Mouse (Mus musculus) heart, embryonic 10.5 days (tissue): ENCODE data around the gene Plscr5. TPM values are rescaled to one million over a fixed set of nuclear protein-coding genes. Genes with fewer than 3 reads are reported as not detected.

Experiments
- DNase-seq: peaks from one replicate; pipeline ENCODE4 v3.0.0-alpha.2; 2017; ENCODE audit warnings: low spot score
- H3K27ac ChIP-seq: fragments of 300-500 bp; sonication (generic); 2 replicates; pipeline ENCODE4 v1.5.1; 2016; ENCODE audit warnings: mild to moderate bottlenecking
- H3K27me3 ChIP-seq: fragments of 300-500 bp; sonication (generic); 2 replicates; pipeline ENCODE4 v1.6.1; 2016; ENCODE audit warnings: mild to moderate bottlenecking; ENCODE audit not compliant: poor library complexity, insufficient read depth, severe bottlenecking
- H3K36me3 ChIP-seq: fragments of 300-500 bp; sonication (generic); 2 replicates; pipeline ENCODE4 v1.6.1; 2016; ENCODE audit warnings: mild to moderate bottlenecking, moderate library complexity
- H3K4me1 ChIP-seq: fragments of 300-500 bp; sonication (generic); 2 replicates; pipeline ENCODE4 v1.6.1; 2016; ENCODE audit warnings: mild to moderate bottlenecking
- H3K4me3 ChIP-seq: fragments of 300-500 bp; sonication (generic); 2 replicates; pipeline ENCODE4 v1.5.1; 2016; ENCODE audit warnings: mild to moderate bottlenecking, moderate library complexity
- H3K9me3 ChIP-seq: fragments of 300-500 bp; sonication (generic); 2 replicates; pipeline ENCODE4 v1.6.1; 2016; ENCODE audit warnings: mild to moderate bottlenecking, moderate library complexity
- WGBS: fragments of 180-500 bp; shearing (Covaris S2); methylation state at CpG from one replicate; pipeline ENCODE4 v1.1.7; 2016; 5-methylcytosine and 5-hydroxymethylcytosine counted together
- polyA plus RNA-seq: library from polyadenylated mRNA; unstranded; fragments of >200 nt; fragmentation: Nextera tagmentation; extraction: Ambion mirVana; gene quantifications from 2 replicates; pipeline ENCODE4 v1.2.1, GENCODE M21; 2016

Gene Plscr5
- polyA plus RNA-seq, 1 experiment from 2014 or later, result not detected

DNA sequence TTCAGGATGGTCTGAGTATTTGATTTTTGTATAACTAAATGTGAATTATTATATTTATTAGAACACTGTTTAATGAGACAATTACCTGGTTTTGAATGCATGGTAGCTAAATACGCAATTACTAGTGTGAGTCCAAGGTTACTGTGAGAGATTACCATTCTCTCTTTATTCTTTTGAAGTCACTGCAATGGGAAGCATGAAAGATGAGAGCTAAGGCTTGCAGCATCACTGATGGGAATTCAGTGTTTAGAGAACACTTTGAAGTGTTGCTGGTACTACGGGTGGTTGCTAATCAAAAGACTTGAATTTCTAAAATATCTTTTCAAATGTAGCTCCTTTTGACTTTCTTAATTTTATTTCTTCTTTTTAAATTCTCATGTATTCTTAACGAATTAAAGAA, 17.1 kb downstream of the Plscr5 start:
- H3K27me3 ChIP-seq, result no peaks in the 10 kb centered on the region

DNA sequence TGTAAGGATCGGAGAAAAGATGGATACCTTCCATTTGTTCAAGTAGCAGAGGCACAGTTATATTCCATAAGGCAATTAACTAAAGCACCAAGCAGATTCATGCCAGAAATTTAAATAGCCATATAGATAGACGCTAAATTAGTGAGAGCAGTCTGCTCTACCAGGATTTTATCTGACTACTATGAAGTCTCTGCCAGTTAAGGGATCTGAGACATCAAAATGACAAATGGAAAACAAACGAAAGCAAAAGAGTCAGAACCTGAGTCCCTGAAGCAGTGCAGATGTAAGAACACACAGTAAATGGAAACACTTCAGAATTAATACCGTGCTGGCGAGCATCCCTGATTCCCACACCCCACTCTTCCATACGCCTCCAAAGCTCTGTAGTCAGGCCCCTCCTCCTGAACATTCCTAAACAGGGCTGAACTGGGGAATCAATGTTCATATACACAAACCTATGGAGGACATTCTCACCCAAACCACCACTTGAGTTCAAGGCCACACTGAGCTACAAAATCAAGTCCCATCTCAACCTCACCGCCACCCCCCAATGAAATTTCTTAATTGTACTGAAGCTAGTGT, 17.7 kb downstream of the Plscr5 start:
- H3K9me3 ChIP-seq, result no peaks in the 10 kb centered on the region
- no peaks in the 10 kb centered on the region for H3K36me3 ChIP-seq
- DNase-seq, result no peak
- no peaks in the 10 kb centered on the region for H3K27me3 ChIP-seq
- 84% methylated on average over 7 of the region's 7 CpGs for WGBS
- H3K4me3 ChIP-seq, result no peak overlapping the region
- H3K4me1 ChIP-seq, result no peaks in the 10 kb centered on the region
- H3K27ac ChIP-seq, result no peak overlapping the region

More for the DNA sequence above, 17.1 kb downstream of the Plscr5 start:
- H3K9me3 ChIP-seq, result no peaks in the 10 kb centered on the region
- H3K4me3 ChIP-seq, result no peak overlapping the region
- WGBS, result 78% methylated on average over 3 of the region's 3 CpGs
- no peak overlapping the region for H3K27ac ChIP-seq
- H3K4me1 ChIP-seq, result no peaks in the 10 kb centered on the region
- no peak for DNase-seq
- H3K36me3 ChIP-seq, result no peaks in the 10 kb centered on the region

DNA sequence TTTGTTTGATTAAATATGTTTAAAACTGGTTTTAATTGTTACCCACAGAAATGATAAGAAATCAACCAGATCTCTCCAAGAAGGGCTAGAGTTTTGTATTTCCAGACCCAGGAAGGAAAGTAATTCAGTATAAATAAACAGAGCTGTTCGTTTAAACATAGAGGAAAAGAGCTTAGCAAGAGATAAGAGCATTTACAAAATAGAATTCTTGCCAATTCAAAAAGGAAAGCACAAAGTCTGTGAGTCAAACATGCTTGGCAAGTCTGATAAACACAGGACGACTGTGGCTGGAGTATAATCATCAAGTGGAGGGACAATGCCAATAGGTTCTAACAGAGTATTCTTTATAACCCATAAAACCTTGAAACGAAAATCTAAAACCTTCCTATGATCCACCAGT, 18.3 kb downstream of the Plscr5 start:
- Histone ChIP-seq H3K27ac (no peak overlapping the region), H3K36me3 (no peaks in the 10 kb centered on the region), H3K27me3 (no peaks in the 10 kb centered on the region), H3K4me3 (no peak overlapping the region), H3K4me1 (no peaks in the 10 kb centered on the region), H3K9me3 (no peaks in the 10 kb centered on the region)
- WGBS, result 46% methylated on average over 3 of the region's 3 CpGs
- no peak for DNase-seq

DNA sequence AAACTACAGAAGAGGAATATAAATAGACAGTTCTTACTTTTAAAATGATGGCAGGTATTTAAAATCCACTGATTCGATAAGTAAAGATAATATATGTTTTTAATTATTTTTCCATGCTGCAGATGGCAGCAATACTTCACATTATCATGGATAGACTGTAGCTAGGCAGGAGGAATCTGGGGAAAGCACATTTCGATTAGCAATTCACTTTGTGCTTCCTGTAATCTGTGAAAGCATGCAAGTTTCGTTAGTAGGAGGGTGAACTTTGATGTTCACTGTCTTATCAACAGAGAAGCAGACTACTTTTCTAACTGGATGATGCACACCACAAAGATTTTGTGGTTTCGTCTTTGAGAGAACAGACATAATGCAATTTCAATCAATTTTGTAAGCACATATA, 24.7 kb downstream of the Plscr5 start:
- Histone ChIP-seq H3K4me3 (no peak overlapping the region), H3K36me3 (no peaks in the 10 kb centered on the region), H3K27me3 (no peaks in the 10 kb centered on the region), H3K27ac (no peak overlapping the region), H3K4me1 (no peaks in the 10 kb centered on the region), H3K9me3 (no peaks in the 10 kb centered on the region)
- WGBS, result 64% methylated on average over 4 of the region's 4 CpGs
- DNase-seq, result no peak

DNA sequence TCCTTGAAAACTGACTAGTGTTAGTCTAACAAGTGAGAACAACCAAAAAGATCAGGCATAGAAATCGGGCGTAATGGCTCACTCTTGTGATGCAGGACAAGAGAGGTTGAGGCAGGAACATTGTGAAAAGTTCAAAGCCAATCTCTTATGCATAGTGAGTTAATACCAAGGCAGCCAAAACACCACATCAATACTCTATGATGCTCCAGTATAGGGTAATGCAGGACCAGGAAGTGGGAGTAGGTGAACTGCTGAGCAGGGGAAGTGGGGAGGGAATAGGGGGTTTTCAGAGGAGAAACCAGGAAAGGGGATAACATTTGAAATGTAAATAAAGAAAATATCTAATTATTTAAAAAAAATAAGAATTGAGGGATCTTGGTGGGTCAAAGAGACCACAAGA, 25.2 kb downstream of the Plscr5 start:
- no peak for DNase-seq
- Histone ChIP-seq H3K36me3 (no peaks in the 10 kb centered on the region), H3K27me3 (no peaks in the 10 kb centered on the region), H3K4me1 (no peaks in the 10 kb centered on the region), H3K9me3 (no peaks in the 10 kb centered on the region), H3K27ac (no peak overlapping the region), H3K4me3 (no peak overlapping the region)
- WGBS, result 82% methylated on average over 2 of the region's 2 CpGs

DNA sequence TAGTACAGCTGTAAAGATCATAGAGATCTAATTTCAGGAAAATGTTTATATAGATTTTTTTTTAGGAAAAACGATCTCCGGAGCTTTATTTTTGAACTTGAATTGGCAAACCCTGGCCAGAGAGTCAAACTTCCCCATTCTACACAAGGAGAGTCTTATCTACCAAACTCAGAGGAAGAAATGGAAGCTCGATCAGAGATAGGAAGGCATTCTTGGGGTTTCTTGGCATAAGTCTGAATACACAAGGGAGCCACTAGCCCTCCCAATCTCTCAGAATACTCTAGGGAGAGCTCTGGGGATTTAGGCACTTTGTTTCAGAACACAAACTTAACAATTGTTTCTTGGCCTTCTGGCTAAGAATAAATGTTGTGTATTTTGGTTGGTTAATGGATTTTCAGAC, 27.4 kb downstream of the Plscr5 start:
- Histone ChIP-seq H3K27ac (no peak overlapping the region), H3K27me3 (no peaks in the 10 kb centered on the region), H3K4me3 (no peak overlapping the region), H3K4me1 (no peaks in the 10 kb centered on the region), H3K9me3 (no peaks in the 10 kb centered on the region), H3K36me3 (no peaks in the 10 kb centered on the region)
- 69% methylated on average over 3 of the region's 3 CpGs for WGBS
- DNase-seq, result no peak

DNA sequence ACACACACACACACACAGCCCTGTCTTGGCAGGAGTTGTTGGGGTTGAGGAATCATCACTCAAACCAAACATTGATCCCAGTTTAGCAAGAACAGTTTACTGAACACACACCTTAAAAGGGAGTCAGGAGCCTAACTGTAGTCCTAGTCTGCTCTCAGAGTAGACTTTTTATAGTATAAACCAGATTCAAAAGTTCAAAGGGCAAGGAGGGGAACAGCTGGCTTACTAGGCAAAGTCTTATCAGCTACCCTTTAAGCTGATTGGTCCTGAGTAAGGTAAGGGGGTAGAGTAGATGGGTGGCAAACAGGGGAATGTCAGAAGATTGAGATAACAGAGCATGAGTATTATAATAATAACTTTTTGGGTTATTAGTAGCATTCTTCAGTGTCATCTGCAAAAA, 28.7 kb downstream of the Plscr5 start:
- Histone ChIP-seq H3K9me3 (no peaks in the 10 kb centered on the region), H3K36me3 (no peaks in the 10 kb centered on the region), H3K27ac (no peak overlapping the region), H3K27me3 (no peaks in the 10 kb centered on the region), H3K4me3 (no peak overlapping the region), H3K4me1 (no peaks in the 10 kb centered on the region)
- no peak for DNase-seq

DNA sequence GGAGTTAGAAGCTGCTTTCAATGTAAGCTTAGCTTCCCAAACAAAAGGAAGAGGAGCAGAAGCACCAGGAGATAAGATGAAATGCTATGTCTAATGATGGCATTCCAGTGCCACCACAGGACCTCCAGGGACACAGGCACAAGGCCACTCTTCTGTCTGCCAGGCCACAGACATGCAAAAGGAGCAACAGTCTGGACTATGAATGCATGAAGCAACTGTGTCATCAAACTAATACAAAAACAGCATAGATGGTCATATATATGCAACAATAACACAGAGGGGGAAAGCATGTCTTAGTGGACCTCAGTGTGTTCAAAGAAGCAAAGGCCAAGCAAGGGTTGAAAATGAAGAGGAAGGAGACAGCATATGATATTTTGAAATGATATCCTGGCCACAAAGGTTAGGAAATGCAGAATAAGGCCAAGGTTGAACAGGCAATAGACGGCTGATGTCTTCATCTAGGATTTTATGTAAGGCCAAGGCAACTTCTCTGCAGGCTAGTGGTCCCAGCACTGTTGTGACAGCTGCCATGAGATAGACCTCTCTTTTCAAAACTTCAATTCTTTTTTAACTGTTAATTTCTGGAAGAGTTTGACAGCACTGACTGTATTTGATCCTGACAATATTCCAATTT, 32.0 kb downstream of the Plscr5 start:
- Histone ChIP-seq H3K4me1 (no peaks in the 10 kb centered on the region), H3K27me3 (no peaks in the 10 kb centered on the region), H3K36me3 (no peaks in the 10 kb centered on the region), H3K4me3 (no peak overlapping the region), H3K9me3 (no peaks in the 10 kb centered on the region), H3K27ac (no peak overlapping the region)
- WGBS, result 93% methylated on average over 1 of the region's 1 CpGs
- no peak for DNase-seq

DNA sequence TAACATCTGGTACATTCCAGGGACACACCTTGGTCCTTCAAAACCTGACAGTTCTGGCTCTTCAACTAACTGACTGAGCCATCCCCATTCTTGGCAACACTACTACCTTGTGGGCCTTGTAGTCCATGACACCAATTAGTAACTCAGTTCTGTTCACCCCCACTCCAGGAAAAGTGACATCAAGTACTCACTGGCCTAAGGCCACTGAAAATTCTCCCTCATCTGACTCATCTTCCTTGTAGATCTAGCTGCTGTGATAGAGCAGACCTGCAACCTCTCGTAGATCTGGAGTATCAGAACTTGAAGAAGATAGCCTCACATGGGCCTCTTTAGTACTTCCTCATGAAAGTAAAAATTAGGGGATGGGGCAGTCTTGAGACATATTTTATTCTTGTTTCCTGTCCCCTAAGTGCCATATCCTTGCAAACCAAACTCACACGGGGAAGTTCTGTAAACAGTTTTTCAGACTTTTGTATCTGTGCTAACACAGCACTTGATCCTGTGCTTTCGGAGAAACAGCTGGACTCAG, 33.5 kb downstream of the Plscr5 start:
- Histone ChIP-seq H3K4me3 (no peak overlapping the region), H3K36me3 (no peaks in the 10 kb centered on the region), H3K4me1 (peaks cover 5% of the 10 kb centered on the region; the same call in 1 of the 2 replicates), H3K9me3 (no peaks in the 10 kb centered on the region), H3K27me3 (no peaks in the 10 kb centered on the region), H3K27ac (no peak overlapping the region)
- no peak for DNase-seq
- WGBS, result 85% methylated on average over 3 of the region's 3 CpGs

DNA sequence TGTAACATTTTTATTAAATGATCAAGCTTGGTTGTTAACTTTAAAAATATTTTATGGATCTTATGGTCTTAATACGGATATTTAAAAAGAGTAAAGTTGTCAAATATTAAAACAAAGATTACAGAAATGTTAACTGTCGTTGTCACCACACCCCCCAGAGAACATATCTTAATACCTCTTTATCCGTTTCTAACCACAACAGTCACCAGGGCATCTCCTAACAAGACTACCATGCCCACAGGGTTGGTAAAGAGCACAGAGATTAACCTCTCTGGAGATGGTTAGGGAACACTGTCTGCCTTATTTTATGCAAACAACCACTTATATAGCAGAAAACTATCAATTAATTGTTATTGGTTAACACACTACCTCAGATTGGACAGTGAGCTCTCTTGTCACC, 34.1 kb downstream of the Plscr5 start:
- WGBS, result 80% methylated on average over 3 of the region's 3 CpGs
- Histone ChIP-seq H3K9me3 (no peaks in the 10 kb centered on the region), H3K4me1 (peaks cover 5% of the 10 kb centered on the region; the same call in 1 of the 2 replicates), H3K27me3 (no peaks in the 10 kb centered on the region), H3K36me3 (no peaks in the 10 kb centered on the region), H3K27ac (no peak overlapping the region), H3K4me3 (no peak overlapping the region)
- no peak for DNase-seq

DNA sequence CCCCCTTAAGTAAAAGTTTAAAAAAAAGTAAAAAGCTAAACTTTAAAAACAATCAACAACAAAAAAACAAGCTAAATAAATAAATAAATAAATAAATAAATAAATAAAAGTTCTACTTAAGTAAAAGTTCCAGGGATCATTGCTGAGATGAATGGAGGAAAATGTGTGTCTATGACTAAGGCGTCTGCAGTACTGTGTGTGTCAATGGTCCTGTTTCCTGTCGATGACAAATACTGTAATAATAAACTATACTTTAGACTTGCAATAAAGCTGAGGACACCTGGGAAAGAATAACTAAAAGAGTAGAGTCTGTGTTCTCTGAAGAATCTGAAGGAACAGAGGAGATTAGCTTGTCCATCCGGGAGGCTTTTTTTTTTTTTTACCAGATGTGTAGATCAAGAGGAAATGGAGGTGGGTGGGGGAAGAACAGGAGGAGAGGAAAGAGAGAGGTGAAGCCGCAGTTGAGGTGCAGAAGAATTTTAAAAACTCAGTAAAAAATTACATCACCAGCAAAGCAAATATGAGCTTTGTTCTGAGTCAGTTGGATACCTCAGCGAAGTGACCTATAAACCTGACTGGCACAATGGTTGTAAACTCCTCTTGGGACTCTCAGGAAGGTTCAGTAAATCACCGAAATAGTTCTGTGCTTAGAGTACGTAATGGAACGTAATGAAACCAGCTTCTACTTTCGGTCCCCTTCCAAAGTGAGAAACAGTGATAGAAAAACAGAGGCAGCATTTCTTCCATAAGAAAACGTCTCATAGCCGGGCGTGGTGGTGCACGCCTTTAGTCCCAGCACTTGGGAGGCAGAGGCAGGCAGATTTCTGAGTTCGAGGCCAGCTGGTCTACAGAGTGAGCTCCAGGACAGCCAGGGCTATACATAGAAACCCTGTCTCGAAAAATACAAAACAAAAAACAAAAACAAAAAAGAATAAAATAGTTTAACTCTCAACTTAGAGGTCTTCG, 36.4 kb downstream of the Plscr5 start:
- H3K27me3 ChIP-seq, result no peaks in the 10 kb centered on the region
- H3K4me1 ChIP-seq, result peaks cover 5% of the 10 kb centered on the region; the same call in 1 of the 2 replicates
- H3K36me3 ChIP-seq, result no peaks in the 10 kb centered on the region
- 89% methylated on average over 16 of the region's 16 CpGs for WGBS
- no peak for DNase-seq
- H3K9me3 ChIP-seq, result no peaks in the 10 kb centered on the region
- H3K27ac ChIP-seq, result no peak overlapping the region
- no peak overlapping the region for H3K4me3 ChIP-seq

DNA sequence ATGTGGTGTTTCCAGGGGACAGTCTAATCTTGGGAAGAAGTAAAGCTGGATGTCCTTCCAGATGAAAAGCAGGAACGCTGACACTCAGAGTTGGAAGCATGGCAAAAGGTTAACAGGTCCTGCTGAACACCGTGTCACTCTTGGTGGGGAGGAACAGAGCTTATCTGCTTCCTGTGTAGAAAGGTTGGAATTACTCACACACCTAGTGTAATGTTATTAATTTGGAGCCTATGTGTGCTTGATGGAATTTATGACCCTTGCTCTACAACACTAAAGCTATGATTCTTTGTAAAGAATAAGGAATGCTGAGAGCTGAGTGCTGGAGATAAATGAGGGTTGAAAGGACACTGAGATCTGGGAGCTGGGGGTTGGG, 37.1 kb downstream of the Plscr5 start:
- peaks cover 5% of the 10 kb centered on the region; the same call in 1 of the 2 replicates for H3K4me1 ChIP-seq
- no peak overlapping the region for H3K4me3 ChIP-seq
- H3K36me3 ChIP-seq, result no peaks in the 10 kb centered on the region
- 46% methylated on average over 2 of the region's 2 CpGs for WGBS
- no peak overlapping the region for H3K27ac ChIP-seq
- H3K9me3 ChIP-seq, result no peaks in the 10 kb centered on the region
- no peak for DNase-seq
- no peaks in the 10 kb centered on the region for H3K27me3 ChIP-seq

DNA sequence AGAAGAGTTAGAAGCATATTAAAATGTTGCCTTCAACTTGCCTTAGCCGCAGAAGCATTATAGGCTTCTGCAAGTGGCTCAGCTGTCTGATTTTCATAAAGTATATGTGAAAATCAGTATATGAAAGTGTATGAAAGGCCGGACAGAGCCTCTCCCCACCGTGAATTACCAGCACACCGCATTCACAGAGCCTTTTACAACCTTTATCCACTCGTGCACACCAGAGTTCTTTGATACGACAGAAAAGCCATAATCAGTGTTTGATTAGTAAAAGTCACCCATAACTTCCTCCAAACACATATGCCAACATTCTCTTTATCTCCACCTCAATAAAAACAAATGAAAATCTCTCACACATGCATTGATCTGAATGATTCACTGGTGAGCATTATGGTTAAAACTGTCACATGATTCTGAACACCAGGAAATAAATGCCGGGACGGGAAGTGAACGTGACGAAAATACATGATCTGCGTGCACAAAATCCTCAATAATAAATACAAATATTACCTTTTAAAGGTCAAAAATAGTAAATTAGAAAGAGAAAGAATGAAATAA, 42.2 kb downstream of the Plscr5 start:
- Histone ChIP-seq H3K36me3 (no peaks in the 10 kb centered on the region), H3K4me1 (peaks cover 3% of the 10 kb centered on the region; the same call in 1 of the 2 replicates), H3K27me3 (no peaks in the 10 kb centered on the region), H3K27ac (no peak overlapping the region), H3K4me3 (no peak overlapping the region), H3K9me3 (no peaks in the 10 kb centered on the region)
- no peak for DNase-seq
- 87% methylated on average over 11 of the region's 11 CpGs for WGBS
